Mouse (Mus musculus) ES-Bruce4 (cell line): Measurements from ENCODE around the gene Cfdp1.

Experiments used
- CTCF ChIP-seq: IDR thresholded peaks from one replicate; pipeline ENCODE4 v1.8.1; 2011; ENCODE audit warnings: low read depth, low read length
- EP300 ChIP-seq: IDR thresholded peaks from 2 replicates; pipeline ENCODE4 v1.6.1; 2011; ENCODE audit warnings: low read depth, low read length; ENCODE audit not compliant: insufficient read depth
- POLR2A ChIP-seq: IDR thresholded peaks from one replicate; pipeline ENCODE4 v1.8.1; 2011; ENCODE audit warnings: low read length; ENCODE audit not compliant: insufficient read depth

GRCm38 (mm10) chr8:111887479-111887878 lies 33.4 kb upstream of the Cfdp1 start:
- no peak for TF ChIP-seq CTCF
- TF ChIP-seq POLR2A = no peak
- TF ChIP-seq EP300 = no peak
